Mouse (Mus musculus): ENCODE data around the gene Mogs. TPM values are rescaled to one million over a fixed set of nuclear protein-coding genes. Genes with fewer than 3 reads are reported as not detected.

Gene Mogs
- polyA plus RNA-seq, 1 experiment from 2014 or later, result 21.6 TPM

DNA sequence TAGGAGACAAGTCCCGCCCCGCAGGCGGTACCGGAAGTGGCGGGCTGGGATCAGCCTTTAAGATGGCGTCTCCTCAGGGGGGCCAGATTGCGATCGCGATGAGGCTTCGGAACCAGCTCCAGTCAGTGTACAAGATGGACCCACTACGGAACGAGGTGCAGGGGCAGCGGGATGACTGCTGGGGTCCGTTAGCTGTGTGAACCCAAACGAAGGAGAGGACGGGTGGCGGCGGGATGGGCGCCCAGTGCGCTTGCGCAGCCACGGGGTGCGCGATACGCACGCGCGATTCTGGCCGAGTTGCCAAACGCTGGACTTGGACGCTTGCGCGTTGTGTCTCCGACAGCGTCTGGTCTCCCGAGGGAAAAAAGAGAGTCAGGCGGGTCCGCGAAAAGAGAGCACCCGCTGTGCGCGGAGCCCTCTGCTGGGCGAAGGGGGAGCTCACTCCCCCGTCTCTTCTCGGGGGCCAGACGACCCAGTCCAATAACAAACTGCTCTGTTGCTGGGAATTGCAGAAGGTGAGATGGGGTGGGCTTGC lies 36.9 kb upstream of the Mogs start:
- under 1% methylated on average over 46 of the region's 46 CpGs for WGBS
- H3K36me3 ChIP-seq (ENCODE audit: insufficient read depth, low read length), result no peaks in the 10 kb centered on the region
- H3K4me3 ChIP-seq (ENCODE audit: low read depth, low read length), result peak overlapping the region; percentile 74
- peak overlapping the region; percentile 98 for H3K4me2 ChIP-seq (replicated peaks; ENCODE audit: low read depth, low read length)
- no peaks in the 10 kb centered on the region for H3K9me3 ChIP-seq (ENCODE audit: low read length)
- H3K27me3 ChIP-seq (replicated peaks; ENCODE audit: insufficient read depth, low read length), result 0 out of 2 replicates have a peak, but pooled peaks cover under 1% of the 10 kb centered on the region
- TF ChIP-seq CTCF (IDR thresholded peaks at IDR 0.05), result peak; percentile 79
- no peak for TF ChIP-seq EP300 (IDR thresholded peaks at IDR 0.05)
- DNase-seq (ENCODE audit: low spot score), result peak; percentile 97
- peak; percentile 97 for ATAC-seq
- H3K9ac ChIP-seq (replicated peaks; ENCODE audit: low read depth), result peak overlapping the region; percentile 70
- H3K27ac ChIP-seq (ENCODE audit: low read length), result peak overlapping the region; percentile 65; the same call in 1 of the 2 replicates
- H3K4me1 ChIP-seq (ENCODE audit: insufficient read depth, low read depth, low read length), result no peaks in the 10 kb centered on the region

GRCm38 (mm10) chr6:83080210-83080609 lies 35.1 kb upstream of the Mogs start:
- Histone ChIP-seq H3K4me2 (replicated peaks; ENCODE audit: low read depth, low read length) (no peak overlapping the region), H3K27me3 (replicated peaks; ENCODE audit: insufficient read depth, low read length) (peaks cover 9% of the 10 kb centered on the region; the same call in 1 of the 2 replicates), H3K9ac (replicated peaks; ENCODE audit: low read depth) (no peak overlapping the region), H3K4me3 (ENCODE audit: low read depth, low read length) (no peak overlapping the region), H3K9me3 (ENCODE audit: low read length) (no peaks in the 10 kb centered on the region), H3K27ac (ENCODE audit: low read length) (no peak overlapping the region), H3K36me3 (ENCODE audit: insufficient read depth, low read length) (no peaks in the 10 kb centered on the region), H3K4me1 (ENCODE audit: insufficient read depth, low read depth, low read length) (no peaks in the 10 kb centered on the region)
- ATAC-seq, result no peak
- no peak for DNase-seq (ENCODE audit: low spot score)
- 81% methylated on average over 5 of the region's 5 CpGs for WGBS
- TF ChIP-seq EP300 (IDR thresholded peaks at IDR 0.05), result no peak
- TF ChIP-seq CTCF (IDR thresholded peaks at IDR 0.05), result no peak

DNA sequence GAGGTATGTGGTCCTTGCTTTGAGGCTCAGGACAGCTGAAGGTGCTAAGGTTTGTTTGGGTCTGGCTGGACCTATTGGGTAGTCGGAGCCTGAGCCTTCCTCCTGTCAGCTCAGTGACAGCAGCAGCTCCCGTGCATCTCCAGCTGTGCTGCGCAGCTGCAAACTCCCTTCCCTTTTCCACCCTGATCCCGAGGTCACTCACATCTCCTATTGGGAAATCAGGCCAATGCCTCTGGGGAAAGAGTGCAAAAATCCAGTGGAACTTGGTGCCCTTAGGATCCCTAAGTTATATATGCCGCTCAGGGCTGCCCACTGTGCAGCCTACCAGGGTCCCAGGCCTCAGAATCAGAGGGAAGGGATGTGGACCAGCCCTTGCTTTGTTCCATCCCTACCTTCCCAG lies 31.8 kb upstream of the Mogs start:
- Histone ChIP-seq H3K9me3 (ENCODE audit: low read length) (no peaks in the 10 kb centered on the region), H3K27me3 (replicated peaks; ENCODE audit: insufficient read depth, low read length) (peaks cover 27% of the 10 kb centered on the region; the same call in 1 of the 2 replicates), H3K4me3 (ENCODE audit: low read depth, low read length) (no peak overlapping the region), H3K36me3 (ENCODE audit: insufficient read depth, low read length) (no peaks in the 10 kb centered on the region), H3K27ac (ENCODE audit: low read length) (no peak overlapping the region), H3K4me2 (replicated peaks; ENCODE audit: low read depth, low read length) (no peak overlapping the region), H3K9ac (replicated peaks; ENCODE audit: low read depth) (no peak overlapping the region), H3K4me1 (ENCODE audit: insufficient read depth, low read depth, low read length) (peaks cover 5% of the 10 kb centered on the region)
- WGBS, result 25% methylated on average over 5 of the region's 5 CpGs
- ATAC-seq (no peak), DNase-seq (ENCODE audit: low spot score) (no peak)
- TF ChIP-seq CTCF (IDR thresholded peaks at IDR 0.05) (no peak), EP300 (IDR thresholded peaks at IDR 0.05) (no peak)

DNA sequence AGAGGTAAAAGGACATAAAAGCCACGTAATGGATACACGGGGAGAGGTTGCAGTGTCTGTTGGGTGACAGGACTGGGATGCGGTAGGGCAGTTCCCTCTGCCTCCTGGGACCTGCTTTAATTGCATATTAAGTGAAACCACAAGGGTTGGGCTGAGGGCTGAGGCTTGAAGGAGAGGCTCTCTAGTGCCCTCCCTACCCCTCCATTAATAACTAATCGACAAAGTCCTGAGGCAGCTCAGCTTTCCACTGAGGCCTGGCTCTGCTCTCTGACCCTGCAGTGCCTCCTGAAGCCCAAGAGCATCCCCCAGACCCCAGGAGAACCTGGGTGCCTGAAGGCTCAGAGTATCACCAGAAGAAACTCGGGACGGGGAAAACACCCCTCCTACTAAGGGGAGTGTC lies 30.8 kb upstream of the Mogs start:
- Histone ChIP-seq H3K9me3 (ENCODE audit: low read length) (no peaks in the 10 kb centered on the region), H3K36me3 (ENCODE audit: insufficient read depth, low read length) (no peaks in the 10 kb centered on the region), H3K4me2 (replicated peaks; ENCODE audit: low read depth, low read length) (no peak overlapping the region), H3K4me1 (ENCODE audit: insufficient read depth, low read depth, low read length) (peaks cover 5% of the 10 kb centered on the region), H3K4me3 (ENCODE audit: low read depth, low read length) (no peak overlapping the region), H3K27me3 (replicated peaks; ENCODE audit: insufficient read depth, low read length) (peaks cover 28% of the 10 kb centered on the region; the same call in 1 of the 2 replicates), H3K9ac (replicated peaks; ENCODE audit: low read depth) (no peak overlapping the region), H3K27ac (ENCODE audit: low read length) (no peak overlapping the region)
- DNase-seq (ENCODE audit: low spot score) (no peak), ATAC-seq (no peak)
- TF ChIP-seq EP300 (IDR thresholded peaks at IDR 0.05) (no peak), CTCF (IDR thresholded peaks at IDR 0.05) (no peak)
- 10% methylated on average over 6 of the region's 6 CpGs for WGBS

GRCm38 (mm10) chr6:83086121-83087035 lies 28.9 kb upstream of the Mogs start, which contains the start of gene Lbx2:
TSS of gene Lbx2 (plus strand) at chr6:83086367.
- Histone ChIP-seq H3K9ac (replicated peaks; ENCODE audit: low read depth) (no peak within 1 kb of the TSS), H3K27me3 (replicated peaks; ENCODE audit: insufficient read depth, low read length) (peaks cover 28% of the 10 kb centered on the region; the same call in 1 of the 2 replicates), H3K4me2 (replicated peaks; ENCODE audit: low read depth, low read length) (peak within 1 kb of the TSS; percentile 50), H3K9me3 (ENCODE audit: low read length) (no peaks in the 10 kb centered on the region), H3K36me3 (ENCODE audit: insufficient read depth, low read length) (no peaks in the 10 kb centered on the region), H3K4me1 (ENCODE audit: insufficient read depth, low read depth, low read length) (peaks cover 5% of the 10 kb centered on the region), H3K4me3 (ENCODE audit: low read depth, low read length) (peak within 1 kb of the TSS; percentile 16; the same call in 1 of the 2 replicates), H3K27ac (ENCODE audit: low read length) (no peak within 1 kb of the TSS)
- TF ChIP-seq CTCF (IDR thresholded peaks at IDR 0.05), result no peak
- WGBS, result 3% methylated on average over 35 of the region's 42 CpGs
- DNase-seq (ENCODE audit: low spot score), result no peak
- no peak for ATAC-seq

- no peak overlapping the region for H3K27ac ChIP-seq (ENCODE audit: low read length)
- peak overlapping the region; percentile 16 for H3K4me3 ChIP-seq (ENCODE audit: low read depth, low read length)
- H3K9ac ChIP-seq (replicated peaks; ENCODE audit: low read depth), result no peak overlapping the region
- H3K27me3 ChIP-seq (replicated peaks; ENCODE audit: insufficient read depth, low read length), result peaks cover 28% of the 10 kb centered on the region; the same call in 1 of the 2 replicates
- ATAC-seq (no peak; the same call in 1 of the 2 replicates), DNase-seq (ENCODE audit: low spot score) (no peak)
- WGBS, result 2% methylated on average over 47 of the region's 47 CpGs
- peaks cover 5% of the 10 kb centered on the region for H3K4me1 ChIP-seq (ENCODE audit: insufficient read depth, low read depth, low read length)
- no peaks in the 10 kb centered on the region for H3K36me3 ChIP-seq (ENCODE audit: insufficient read depth, low read length)
- TF ChIP-seq CTCF (IDR thresholded peaks at IDR 0.05), result no peak
- TF ChIP-seq EP300 (IDR thresholded peaks at IDR 0.05), result no peak
- H3K4me2 ChIP-seq (replicated peaks; ENCODE audit: low read depth, low read length), result peak overlapping the region; percentile 50
- no peaks in the 10 kb centered on the region for H3K9me3 ChIP-seq (ENCODE audit: low read length)
Observed at GRCm38 (mm10) chr6:83087205-83087925, 27.9 kb upstream of the Mogs start.
